In the genomic region with DNA sequence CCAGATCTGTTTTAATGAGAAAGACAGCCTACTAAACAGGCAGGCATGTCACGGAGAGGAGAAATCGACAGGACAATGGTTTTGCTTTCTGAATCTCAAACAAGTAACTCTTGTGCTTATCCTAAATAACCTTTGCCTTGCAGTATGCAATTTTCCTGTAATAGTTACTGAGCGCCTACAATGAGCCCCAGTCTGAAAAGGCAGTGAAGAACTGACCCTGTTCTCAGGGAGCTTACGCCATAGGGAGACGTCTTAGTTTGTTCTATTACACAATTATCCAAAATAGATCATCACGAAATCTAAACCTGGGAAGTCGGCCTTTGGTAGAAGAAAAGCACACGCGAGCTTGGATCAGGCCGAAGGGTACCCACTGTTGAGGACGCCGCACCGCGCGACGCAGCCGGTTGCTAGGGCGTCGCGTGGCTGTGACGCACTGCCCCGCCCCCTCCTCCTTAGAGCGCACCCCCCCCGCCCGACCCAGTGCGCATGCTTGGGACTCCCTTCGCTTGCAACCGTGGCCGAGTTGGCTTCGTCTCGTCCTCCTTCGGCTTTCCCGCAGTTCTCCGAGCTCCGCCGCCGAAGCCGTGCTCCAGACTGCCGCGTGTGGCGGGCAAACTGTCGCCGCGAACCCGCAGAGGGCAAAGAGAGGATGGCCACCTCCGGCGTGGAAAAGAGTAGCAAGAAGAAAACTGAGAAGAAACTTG, we compare ENCODE assay signal across 8 mouse cellular contexts. TPM values are rescaled to one million over a fixed set of nuclear protein-coding genes. Genes with fewer than 3 reads are reported as not detected.
DNase-seq lines count a peak whose midpoint lies in the region; ATAC-seq and TF ChIP-seq lines count a peak whose summit lies in the region.

Gene Klhl7, plus strand, starts transcription at position 500 of the 704 bp plus-strand sequence.

- H3K4me1 ChIP-seq in ES-E14 (ENCODE audit: control insufficient read depth in 2 of 2, insufficient read depth in 2 of 2, low read length in 2 of 2, poor library complexity in 1 of 2): peaks cover 2 to 6% of the 10 kb centered on the region in 2 experiments; a peak in 2 of 4 replicates
- H3K4me1 ChIP-seq in forebrain, embryonic 15.5 days: peaks cover 34% of the 10 kb centered on the region
- 0 out of 2 replicates have a peak, but pooled peaks cover 6% of the 10 kb centered on the region for H3K4me1 ChIP-seq in lung, embryonic 15.5 days

- H3K27me3 ChIP-seq in forebrain, embryonic 15.5 days: no peaks in the 10 kb centered on the region
- H3K27me3 ChIP-seq in lung, embryonic 15.5 days: no peaks in the 10 kb centered on the region

- no peak; the same call in 1 of the 2 replicates for TF ChIP-seq CTCF in layer of hippocampus, adult 2 months (conservative IDR thresholded peaks at IDR 0.05)

- H3K36me3 ChIP-seq in ES-E14 (ENCODE audit: control insufficient read depth, insufficient read depth, low read length, poor library complexity, severe bottlenecking): no peaks in the 10 kb centered on the region
- H3K36me3 ChIP-seq in forebrain, embryonic 15.5 days: no peaks in the 10 kb centered on the region
- H3K36me3 ChIP-seq in lung, embryonic 15.5 days: no peaks in the 10 kb centered on the region

- H3K4me3 ChIP-seq in ES-E14 (ENCODE audit: insufficient read depth in 1 of 2, low read depth in 1 of 2, low read length in 2 of 2, poor library complexity in 1 of 2, severe bottlenecking in 1 of 2): peak within 1 kb of the TSS; percentile 87 to 91
- H3K4me3 ChIP-seq in forebrain, embryonic 15.5 days: peak within 1 kb of the TSS; percentile 77
- H3K4me3 ChIP-seq in layer of hippocampus, adult 2 months: peak within 1 kb of the TSS; percentile 91
- peak within 1 kb of the TSS; percentile 67 for H3K4me3 ChIP-seq in lung, embryonic 15.5 days

- H3K9me3 ChIP-seq in ES-E14 (ENCODE audit: control insufficient read depth, insufficient read depth, low read depth, low read length): no peaks in the 10 kb centered on the region
- no peaks in the 10 kb centered on the region for H3K9me3 ChIP-seq in forebrain, embryonic 15.5 days
- H3K9me3 ChIP-seq in lung, embryonic 15.5 days: no peaks in the 10 kb centered on the region

- H3K27ac ChIP-seq in ES-E14 (ENCODE audit: insufficient read depth, low read depth, low read length, poor library complexity, severe bottlenecking): peak within 1 kb of the TSS; percentile 61
- H3K27ac ChIP-seq in forebrain, embryonic 15.5 days (replicated peaks): peak within 1 kb of the TSS; percentile 97
- H3K27ac ChIP-seq in layer of hippocampus, adult 2 months: peak within 1 kb of the TSS; percentile 92
- H3K27ac ChIP-seq in lung, embryonic 15.5 days: peak within 1 kb of the TSS; percentile 80

- peak; percentile 97 for ATAC-seq in forebrain, embryonic 15.5 days (replicated peaks)
- ATAC-seq in lung, embryonic 15.5 days (ENCODE audit: borderline replicate concordance, extremely low read depth, low FRiP score, low TSS enrichment): peak; percentile 98

- under 1% methylated on average over 45 of the region's 47 CpGs for WGBS in forebrain, embryonic 15.5 days
- 2% methylated on average over 47 of the region's 47 CpGs for WGBS in lung, embryonic 15.5 days

- peak; percentile 77 for DNase-seq in ES-E14 (ENCODE audit: low read depth, low spot score)
- DNase-seq in cerebellum, adult 11 months: peak; percentile 85
- peak; percentile 67 for DNase-seq in heart, postnatal 25 days (ENCODE audit: low spot score)
- DNase-seq in layer of hippocampus, adult 2 months (ENCODE audit: low spot score in 2 of 2): peak; percentile 86 to 88
- DNase-seq in ovary, adult 18-20 months (ENCODE audit: low spot score): peak; percentile 73
- DNase-seq in thymus, postnatal 0 days (ENCODE audit: low spot score): peak; percentile 89

- in situ Hi-C loops in ES-E14 (cut with MboI; ENCODE audit: low sequenced_read_pairs in 2 of 2, unreplicated experiment in 2 of 2): no loop called here

- peak within 1 kb of the TSS; percentile 45 for H3K4me2 ChIP-seq in forebrain, embryonic 15.5 days (replicated peaks)
- peak within 1 kb of the TSS; percentile 71 for H3K4me2 ChIP-seq in lung, embryonic 15.5 days

- H3K9ac ChIP-seq in ES-E14 (ENCODE audit: insufficient read depth, low read depth, low read length, poor library complexity, severe bottlenecking): peak within 1 kb of the TSS; percentile 90
- H3K9ac ChIP-seq in forebrain, embryonic 15.5 days (replicated peaks): peak within 1 kb of the TSS; percentile 86
- H3K9ac ChIP-seq in lung, embryonic 15.5 days: peak within 1 kb of the TSS; percentile 72

- intact Hi-C loops in heart, postnatal 25 days (cut with DNase I): loop anchor here (2.0 kb wide), 1 partner anchor 25 kb away; no protein-coding TSS in a partner anchor

TF ChIP-seq in ES-E14, 5 proteins besides CTCF, POLR2A, EP300 and RAD21:
- TF ChIP-seq ZNF384 (IDR thresholded peaks at IDR 0.05; ENCODE audit: low read depth, low read length): no peak
- peak; percentile 76 for TF ChIP-seq HCFC1 (IDR thresholded peaks at IDR 0.05; ENCODE audit: borderline replicate concordance, insufficient read depth, low read length)

RNA-seq across cellular contexts. Expression of gene Klhl7, which starts in this region (rescaled TPM):
- total RNA-seq in ES-E14 (2012; rRNA removed): 24.4 and 30.5 TPM in 2 replicates
- polyA plus RNA-seq in forebrain, embryonic 15.5 days (2015; fragmentation: Nextera tagmentation; extraction: Ambion mirVana): 196 and 205 TPM in 2 replicates
- 10 to 100 TPM; 48.1 to 55.1 TPM for total RNA-seq in heart, postnatal 25 days (2021)
- total RNA-seq in layer of hippocampus, adult 2 months (2021): 10 to 100 TPM; 93.4 to 96.9 TPM
- polyA plus RNA-seq in lung, embryonic 15.5 days (2015; fragmentation: Nextera tagmentation; extraction: Ambion mirVana): 46.6 and 47.8 TPM in 2 replicates
- 19.2 and 19.7 TPM in 2 replicates for polyA plus RNA-seq in thymus, postnatal 0 days (2015; fragmentation: Nextera tagmentation; extraction: Ambion mirVana)

Comparison
In these comparisons a context has a peak if more than half of its experiments do, and no peak if none do; other contexts are left out.
1. Peak in every context shown above with its lines: DNase-seq, ATAC-seq, H3K4me3 ChIP-seq and H3K27ac ChIP-seq.